Mouse (Mus musculus): ENCODE measurements around the gene Tcf19.

Tcf19 gene

GRCm38 (mm10) chr17:35532901-35533300 is 16.3 kb upstream of the Tcf19 start, which contains the start of gene Psors1c2:
TSS of gene Psors1c2 (plus strand) at chr17:35533201.
- WGBS = 73% methylated on average over 7 of the region's 7 CpGs

DNA sequence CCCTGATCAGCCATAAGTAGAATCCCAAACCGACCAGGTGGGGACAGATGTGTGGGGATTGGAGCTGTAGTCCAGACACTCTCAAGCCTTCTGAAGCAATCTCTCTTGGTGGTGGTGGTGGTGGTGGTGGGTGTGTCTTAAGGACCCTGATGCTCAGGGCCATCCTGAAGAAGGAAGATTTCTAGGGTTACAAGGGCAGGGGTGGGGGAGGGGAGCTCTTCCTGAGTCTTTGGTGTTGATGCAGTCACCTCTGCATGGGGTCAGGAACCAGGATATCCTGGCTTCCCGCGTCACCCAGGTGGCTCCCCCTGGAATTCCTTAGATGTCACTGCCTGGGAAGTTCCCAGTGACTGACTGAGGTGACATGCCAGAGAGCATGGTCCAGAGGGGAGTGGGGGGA is 15.7 kb upstream of the Tcf19 start:
- WGBS = 35% methylated on average over 3 of the region's 3 CpGs

DNA sequence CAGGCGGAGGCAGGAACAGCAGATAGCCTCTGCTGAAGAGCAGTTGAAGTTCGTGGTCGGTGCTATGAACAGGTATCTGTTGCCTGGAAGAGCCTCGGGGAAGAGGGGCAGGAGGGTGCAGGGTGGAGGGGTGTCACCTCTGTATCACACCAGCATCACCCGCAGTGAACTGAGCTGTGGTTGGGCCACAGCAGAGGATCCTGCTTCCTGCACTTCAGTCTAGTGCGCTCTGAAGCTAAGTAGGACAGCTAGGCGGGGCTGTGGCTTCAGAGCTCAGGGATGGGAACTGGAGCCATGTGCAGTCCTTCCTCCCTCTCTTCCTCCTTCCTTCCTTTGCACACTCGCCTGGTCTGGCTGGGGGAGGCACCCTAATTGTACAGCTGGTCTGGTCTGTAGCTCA is 10.0 kb upstream of the Tcf19 start:
- WGBS = 76% methylated on average over 8 of the region's 8 CpGs

- 76% methylated on average over 9 of the region's 9 CpGs for WGBS
Observed at GRCm38 (mm10) chr17:35524354-35524753, 7.7 kb upstream of the Tcf19 start.

DNA sequence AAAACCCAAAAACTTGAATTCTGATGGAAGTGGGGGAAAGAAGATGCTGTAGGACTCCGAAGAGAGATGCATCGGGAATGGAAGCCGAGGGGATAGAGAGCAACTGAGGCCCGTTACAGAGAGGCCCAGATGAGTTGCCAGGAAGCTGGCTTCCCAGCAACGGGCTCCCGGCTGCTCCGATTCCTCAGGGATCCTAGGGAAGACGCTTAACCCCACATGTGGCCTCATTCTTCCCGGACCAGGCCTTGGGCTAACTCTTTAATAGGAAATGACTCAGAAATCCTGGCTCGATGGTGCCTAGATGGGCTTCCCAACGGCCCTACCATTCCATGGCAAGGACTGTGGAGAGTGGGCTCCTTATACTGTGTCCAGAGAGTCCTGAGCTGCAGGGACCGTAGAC is 902 bp upstream of the Tcf19 start:
- WGBS = 10% methylated on average over 12 of the region's 12 CpGs

DNA sequence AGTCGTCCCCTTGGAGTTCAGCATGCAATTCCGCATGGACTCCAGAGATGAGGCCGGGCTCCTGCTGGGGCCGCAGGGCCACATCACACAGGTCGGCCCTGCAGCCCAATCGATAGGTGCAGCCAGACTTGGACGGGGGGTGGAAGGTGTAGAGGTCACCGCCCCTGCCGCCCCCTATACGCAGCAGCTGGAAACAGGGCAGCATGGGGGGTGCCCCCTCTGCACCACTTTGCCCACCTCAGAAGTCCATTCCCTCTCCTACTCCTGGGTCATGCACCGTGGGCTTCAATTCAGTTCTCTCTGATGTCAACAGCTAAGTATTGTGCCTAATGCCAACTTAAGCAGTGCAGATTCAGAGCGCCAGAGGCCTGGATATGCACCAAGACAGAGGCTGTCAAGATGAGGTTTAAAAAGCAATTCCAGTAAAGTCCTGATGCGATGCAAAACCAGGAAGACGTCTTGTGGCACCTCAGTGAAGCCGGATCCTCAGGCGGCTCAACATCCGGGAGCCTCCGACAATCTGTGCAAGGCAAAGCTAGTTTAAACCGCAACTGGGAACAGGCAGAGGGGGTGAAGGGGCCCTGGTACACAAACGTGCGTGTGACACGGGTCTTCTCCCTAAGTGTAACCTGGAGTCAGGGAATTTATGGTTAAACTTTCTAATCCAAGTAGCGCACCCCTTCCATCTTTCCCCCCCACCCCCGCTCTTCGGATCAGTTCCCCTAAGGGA is 548 bp downstream of the Tcf19 start:
- WGBS = 7% methylated on average over 25 of the region's 25 CpGs

DNA sequence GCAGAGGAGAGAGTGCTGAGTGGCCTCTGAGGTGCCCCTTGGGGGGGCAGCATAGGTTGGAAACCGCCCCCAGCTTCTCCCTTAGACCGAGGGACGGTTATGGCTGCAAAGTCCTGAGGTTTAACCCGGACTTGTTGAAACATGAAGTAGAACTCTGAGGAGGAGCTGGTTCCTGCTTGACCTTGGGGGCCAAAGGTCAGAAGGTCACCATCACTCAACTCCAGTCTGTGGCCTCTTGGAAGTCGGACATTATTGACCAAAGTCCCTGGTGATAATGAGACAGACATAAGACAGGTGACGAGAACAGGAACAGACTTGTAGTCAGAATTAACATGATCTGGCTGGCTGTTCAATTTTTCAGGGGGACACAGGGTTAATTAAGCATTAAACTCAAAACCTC is 1.9 kb downstream of the Tcf19 start:
- 79% methylated on average over 6 of the region's 6 CpGs for WGBS

GRCm38 (mm10) chr17:35513886-35514285 is 2.7 kb downstream of the Tcf19 start:
- whole genome bisulfite sequencing = 13% methylated on average over 2 of the region's 2 CpGs

GRCm38 (mm10) chr17:35512916-35513626 is 3.6 kb downstream of the Tcf19 start:
- WGBS = 91% methylated on average over 7 of the region's 7 CpGs

- 19% methylated on average over 8 of the region's 8 CpGs for WGBS
Observed at GRCm38 (mm10) chr17:35509284-35509683, 7.3 kb downstream of the Tcf19 start.

- 68% methylated on average over 5 of the region's 5 CpGs for WGBS
Observed at GRCm38 (mm10) chr17:35508279-35508678, 8.3 kb downstream of the Tcf19 start.

DNA sequence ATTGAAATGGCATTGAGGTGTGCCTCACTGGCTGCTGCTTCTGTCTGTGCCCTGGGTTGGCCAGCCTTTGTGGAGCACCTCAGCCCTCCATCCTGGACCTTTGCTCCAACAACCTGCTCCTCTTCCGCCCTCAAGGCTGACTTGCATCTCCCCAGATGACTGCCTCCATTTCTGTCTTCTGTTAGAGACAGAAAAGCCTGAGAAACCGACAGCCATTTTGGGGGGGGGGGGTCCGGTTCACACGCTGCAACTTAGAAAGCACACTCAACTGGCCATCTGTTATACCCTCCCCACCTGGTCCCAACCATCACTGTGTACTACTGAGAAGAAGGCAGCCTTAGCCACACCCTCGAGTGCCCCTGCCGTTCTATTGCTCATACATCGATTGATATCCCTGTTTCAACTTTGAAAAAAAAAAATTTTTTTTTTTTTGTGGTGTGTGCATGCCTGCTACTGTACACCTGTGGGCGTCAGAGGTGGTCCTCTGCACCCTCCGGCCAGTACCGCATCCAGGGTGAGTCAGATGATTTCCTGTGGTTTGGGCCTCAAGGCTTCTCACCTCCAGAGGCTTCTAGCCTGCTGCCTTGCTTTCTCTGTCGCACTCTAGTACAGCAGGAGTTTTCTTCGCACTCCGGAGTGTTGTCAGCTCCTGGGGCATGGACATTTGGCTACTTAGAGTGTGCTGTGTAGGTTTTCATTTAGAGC is 8.9 kb downstream of the Tcf19 start:
- 54% methylated on average over 13 of the region's 13 CpGs for WGBS

GRCm38 (mm10) chr17:35506881-35507280 is 9.7 kb downstream of the Tcf19 start:
- WGBS = 57% methylated on average over 10 of the region's 10 CpGs

GRCm38 (mm10) chr17:35505776-35506175 is 10.8 kb downstream of the Tcf19 start, which contains the start of gene Pou5f1:
TSS of gene Pou5f1 (plus strand) at chr17:35506018.
- WGBS = 59% methylated on average over 13 of the region's 13 CpGs

DNA sequence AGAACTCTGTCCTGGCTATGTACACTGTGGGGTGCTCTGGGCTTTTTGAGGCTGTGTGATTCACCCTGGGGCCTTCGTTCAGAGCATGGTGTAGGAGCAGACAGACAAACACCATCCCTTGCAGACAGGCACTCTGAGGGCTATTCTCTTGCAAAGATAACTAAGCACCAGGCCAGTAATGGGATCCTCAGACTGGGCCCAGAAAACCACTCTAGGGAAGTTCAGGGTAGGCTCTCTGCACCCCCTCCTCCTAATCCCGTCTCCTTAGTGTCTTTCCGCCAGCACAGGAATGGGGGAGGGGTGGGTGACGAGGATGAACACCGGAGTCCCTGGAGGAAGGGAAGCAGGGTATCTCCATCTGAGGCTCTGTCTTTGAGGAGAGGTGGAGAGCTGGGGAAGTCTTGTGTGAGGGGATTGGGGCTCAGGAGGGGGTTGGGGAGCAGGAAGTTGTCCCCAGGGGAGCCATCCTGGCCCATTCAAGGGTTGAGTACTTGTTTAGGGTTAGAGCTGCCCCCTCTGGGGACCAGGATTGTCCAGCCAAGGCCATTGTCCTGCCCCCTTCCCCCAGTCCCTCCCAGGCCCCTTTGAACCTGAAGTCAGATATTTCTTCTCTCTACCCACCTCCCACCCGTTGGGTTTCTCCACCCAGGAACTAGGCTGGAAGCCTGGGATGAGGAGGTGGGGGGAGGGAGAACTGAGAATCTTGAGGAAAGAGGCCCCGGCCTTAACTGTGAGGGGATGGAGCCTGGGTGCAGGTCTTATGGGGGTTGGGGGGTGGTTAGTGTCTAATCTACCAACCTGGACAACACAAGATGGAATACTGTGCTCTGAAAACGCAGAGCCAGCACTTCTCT is 11.8 kb downstream of the Tcf19 start:
- 46% methylated on average over 8 of the region's 8 CpGs for WGBS

- 48% methylated on average over 5 of the region's 5 CpGs for WGBS
Observed at GRCm38 (mm10) chr17:35503849-35504248, 12.8 kb downstream of the Tcf19 start.

GRCm38 (mm10) chr17:35502762-35503161 is 13.9 kb downstream of the Tcf19 start:
- WGBS = 80% methylated on average over 5 of the region's 5 CpGs

GRCm38 (mm10) chr17:35502226-35502625 is 14.4 kb downstream of the Tcf19 start:
- 44% methylated on average over 6 of the region's 6 CpGs for WGBS

GRCm38 (mm10) chr17:35497124-35497523 is 19.5 kb downstream of the Tcf19 start:
- WGBS = 93% methylated on average over 7 of the region's 7 CpGs

DNA sequence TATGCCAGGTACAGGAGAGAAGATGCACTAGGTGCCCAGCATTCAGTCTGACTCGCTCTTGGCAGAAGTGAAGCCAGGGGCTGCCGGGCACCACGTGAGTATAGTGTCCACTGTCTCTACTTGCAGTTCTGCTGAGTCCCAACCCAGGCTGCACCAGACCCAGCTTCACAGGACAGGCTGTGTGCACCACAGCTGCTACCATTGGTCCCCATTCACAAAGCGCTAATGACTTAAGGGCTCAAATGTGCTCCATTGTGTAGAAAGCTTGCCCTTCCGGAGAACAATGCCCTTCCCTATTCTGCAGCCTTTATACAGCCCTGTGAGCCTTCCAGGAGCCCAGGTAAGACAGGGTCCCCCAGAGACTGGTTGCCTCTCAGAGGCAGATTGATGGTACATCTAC is 26.3 kb downstream of the Tcf19 start:
- 60% methylated on average over 5 of the region's 5 CpGs for WGBS

- 97% methylated on average over 2 of the region's 2 CpGs for WGBS
Observed at GRCm38 (mm10) chr17:35488041-35488440, 28.6 kb downstream of the Tcf19 start.

GRCm38 (mm10) chr17:35486726-35487125 is 29.9 kb downstream of the Tcf19 start:
- WGBS = 66% methylated on average over 10 of the region's 10 CpGs

All from cerebral cortex, adult 2 months (tissue).